Mouse (Mus musculus) lung, embryonic 14.5 days (tissue): ENCODE results near the gene Rps12-ps3. TPM values are rescaled to one million over a fixed set of nuclear protein-coding genes. Genes with fewer than 3 reads are reported as not detected.

Experiments used
- ATAC-seq: fragments of 200-750 bp; cut with Nextera tagmentation; 2 replicates; pipeline ENCODE4 v1.8.0; 2017; ENCODE audit warnings: mild to moderate bottlenecking, moderate TSS enrichment, moderate library complexity; ENCODE audit not compliant: insufficient read depth
- DNase-seq: peaks from one replicate; pipeline ENCODE4 v3.0.0-alpha.2; 2015
- H3K27ac ChIP-seq: fragments of 300-500 bp; sonication (generic); 2 replicates; pipeline ENCODE4 v1.5.1; 2014; ENCODE audit warnings: low read depth, mild to moderate bottlenecking, moderate library complexity
- H3K27me3 ChIP-seq: fragments of 300-500 bp; sonication (generic); 2 replicates; pipeline ENCODE4 v1.6.1; 2014; ENCODE audit warnings: low read length, control low read depth; ENCODE audit not compliant: insufficient read depth
- H3K36me3 ChIP-seq: fragments of 300-500 bp; sonication (generic); 2 replicates; pipeline ENCODE4 v1.6.1; 2014; ENCODE audit warnings: control low read depth; ENCODE audit not compliant: insufficient read depth
- H3K4me1 ChIP-seq: fragments of 300-500 bp; sonication (generic); 2 replicates; pipeline ENCODE4 v1.6.1; 2014; ENCODE audit warnings: antibody characterized with exemption, control low read depth; ENCODE audit not compliant: insufficient read depth
- H3K4me2 ChIP-seq: fragments of 300-500 bp; sonication (generic); 2 replicates; pipeline ENCODE4 v1.6.1; 2014; ENCODE audit warnings: mild to moderate bottlenecking
- H3K4me3 ChIP-seq: fragments of 300-500 bp; sonication (generic); 2 replicates; pipeline ENCODE4 v1.5.1; 2014; ENCODE audit warnings: low read depth, low read length
- H3K9ac ChIP-seq: fragments of 300-500 bp; sonication (generic); 2 replicates; pipeline ENCODE4 v1.6.1; 2014
- H3K9me3 ChIP-seq: fragments of 300-500 bp; sonication (generic); 2 replicates; pipeline ENCODE4 v1.6.1; 2016; ENCODE audit warnings: low read depth, low read length, control low read depth
- CTCF ChIP-seq: IDR thresholded peaks from 2 replicates; pipeline ENCODE4 v1.5.1; 2016; ENCODE audit warnings: antibody characterized with exemption, low read depth
- WGBS: fragments of 180-500 bp; shearing (Covaris S2); extraction: QIAGEN DNeasy Blood & Tissue Kit; methylation state at CpG from one replicate; pipeline ENCODE4 v1.1.7; 2014; 5-methylcytosine and 5-hydroxymethylcytosine counted together
- polyA plus RNA-seq: library from polyadenylated mRNA; unstranded; fragments of >200 nt; fragmentation: Nextera tagmentation; extraction: Ambion mirVana; gene quantifications from 2 replicates; pipeline ENCODE4 v1.2.1, GENCODE M21; 2014

Gene Rps12-ps3
- polyA plus RNA-seq, 1 experiment from 2014 or later, result 43.3 TPM

DNA sequence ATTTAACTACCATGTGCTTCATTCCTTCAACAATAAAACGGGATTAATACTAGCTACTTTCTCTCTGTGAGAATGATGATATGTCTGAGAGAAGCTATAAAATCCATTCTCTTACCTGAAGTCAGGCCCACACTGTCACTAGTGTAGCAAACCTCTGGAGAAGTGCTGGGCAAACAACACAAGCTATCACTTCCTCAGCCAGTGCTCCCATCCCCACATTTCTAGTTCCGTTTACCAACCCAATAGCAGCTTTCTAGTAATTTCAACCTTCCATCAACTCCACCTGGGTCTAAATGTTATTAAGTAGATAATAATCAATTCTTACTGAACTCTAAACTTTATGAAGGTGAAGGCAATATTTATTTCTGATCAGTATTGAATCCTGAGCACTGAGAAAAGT lies 20.9 kb downstream of the Rps12-ps3 start:
- Histone ChIP-seq H3K36me3 (no peaks in the 10 kb centered on the region), H3K27me3 (no peaks in the 10 kb centered on the region), H3K9ac (peak overlapping the region; percentile 91), H3K9me3 (no peaks in the 10 kb centered on the region), H3K4me3 (peak overlapping the region; percentile 91), H3K4me2 (peak overlapping the region; percentile 98), H3K4me1 (peaks cover 6% of the 10 kb centered on the region), H3K27ac (no peak overlapping the region)
- ATAC-seq, result no peak
- no peak for TF ChIP-seq CTCF
- DNase-seq, result no peak
- 25% methylated on average over 2 of the region's 2 CpGs for WGBS

- Histone ChIP-seq H3K36me3 (no peaks in the 10 kb centered on the region), H3K27ac (no peak overlapping the region), H3K4me1 (peaks cover 6% of the 10 kb centered on the region), H3K4me3 (peak overlapping the region; percentile 91), H3K9me3 (no peaks in the 10 kb centered on the region), H3K4me2 (peak overlapping the region; percentile 98), H3K9ac (peak overlapping the region; percentile 91), H3K27me3 (no peaks in the 10 kb centered on the region)
- WGBS, result under 1% methylated on average over 14 of the region's 14 CpGs
- TF ChIP-seq CTCF, result no peak
- peak; percentile 58 for DNase-seq
- no peak for ATAC-seq
Observed at GRCm38 (mm10) chr19:59344304-59344711, 22.2 kb downstream of the Rps12-ps3 start.

- Histone ChIP-seq H3K27me3 (no peaks in the 10 kb centered on the region), H3K4me1 (peaks cover 6% of the 10 kb centered on the region), H3K9ac (peak overlapping the region; percentile 91), H3K9me3 (no peaks in the 10 kb centered on the region), H3K4me3 (peak overlapping the region; percentile 91), H3K27ac (peak overlapping the region; percentile 92), H3K36me3 (no peaks in the 10 kb centered on the region), H3K4me2 (peak overlapping the region; percentile 98)
- ATAC-seq (peak; percentile 72), DNase-seq (peak; percentile 57)
- peak; percentile 27; the same call in 1 of the 2 replicates for TF ChIP-seq CTCF
- under 1% methylated on average over 54 of the region's 70 CpGs for WGBS
Observed at GRCm38 (mm10) chr19:59345081-59345657, 23.1 kb downstream of the Rps12-ps3 start.

GRCm38 (mm10) chr19:59345658-59346283 lies 23.7 kb downstream of the Rps12-ps3 start, which contains the start of gene Pdzd8:
TSS of gene Pdzd8 (minus strand) at chr19:59345780.
- DNase-seq (peak; percentile 96), ATAC-seq (peak; percentile 96)
- under 1% methylated on average over 89 of the region's 91 CpGs for WGBS
- TF ChIP-seq CTCF, result peak; percentile 5; the same call in 1 of the 2 replicates
- Histone ChIP-seq H3K4me3 (peak within 1 kb of the TSS; percentile 91), H3K4me2 (peak within 1 kb of the TSS; percentile 98), H3K9me3 (no peaks in the 10 kb centered on the region), H3K36me3 (no peaks in the 10 kb centered on the region), H3K27me3 (no peaks in the 10 kb centered on the region), H3K4me1 (peaks cover 6% of the 10 kb centered on the region), H3K27ac (peak within 1 kb of the TSS; percentile 92), H3K9ac (peak within 1 kb of the TSS; percentile 91)

GRCm38 (mm10) chr19:59346325-59346724 lies 24.2 kb downstream of the Rps12-ps3 start:
- 2% methylated on average over 11 of the region's 11 CpGs for WGBS
- no peaks in the 10 kb centered on the region for H3K27me3 ChIP-seq
- no peaks in the 10 kb centered on the region for H3K9me3 ChIP-seq
- DNase-seq (no peak), ATAC-seq (no peak; the same call in 1 of the 2 replicates)
- H3K4me2 ChIP-seq, result peak overlapping the region; percentile 98
- peak overlapping the region; percentile 92 for H3K27ac ChIP-seq
- peak overlapping the region; percentile 91 for H3K9ac ChIP-seq
- peaks cover 6% of the 10 kb centered on the region for H3K4me1 ChIP-seq
- peak overlapping the region; percentile 91 for H3K4me3 ChIP-seq
- TF ChIP-seq CTCF, result no peak
- no peaks in the 10 kb centered on the region for H3K36me3 ChIP-seq

GRCm38 (mm10) chr19:59349329-59349960 lies 27.4 kb downstream of the Rps12-ps3 start:
- no peak for TF ChIP-seq CTCF

More at GRCm38 (mm10) chr19:59349329-59349960, 27.4 kb downstream of the Rps12-ps3 start:
- Histone ChIP-seq H3K27ac (no peak overlapping the region), H3K36me3 (no peaks in the 10 kb centered on the region), H3K9ac (no peak overlapping the region), H3K4me1 (no peaks in the 10 kb centered on the region; the same call in 1 of the 2 replicates), H3K4me3 (no peak overlapping the region), H3K27me3 (no peaks in the 10 kb centered on the region), H3K4me2 (no peak overlapping the region), H3K9me3 (no peaks in the 10 kb centered on the region)
- no peak for DNase-seq
- no peak for ATAC-seq
- 85% methylated on average over 6 of the region's 6 CpGs for WGBS
